In the genomic region with DNA sequence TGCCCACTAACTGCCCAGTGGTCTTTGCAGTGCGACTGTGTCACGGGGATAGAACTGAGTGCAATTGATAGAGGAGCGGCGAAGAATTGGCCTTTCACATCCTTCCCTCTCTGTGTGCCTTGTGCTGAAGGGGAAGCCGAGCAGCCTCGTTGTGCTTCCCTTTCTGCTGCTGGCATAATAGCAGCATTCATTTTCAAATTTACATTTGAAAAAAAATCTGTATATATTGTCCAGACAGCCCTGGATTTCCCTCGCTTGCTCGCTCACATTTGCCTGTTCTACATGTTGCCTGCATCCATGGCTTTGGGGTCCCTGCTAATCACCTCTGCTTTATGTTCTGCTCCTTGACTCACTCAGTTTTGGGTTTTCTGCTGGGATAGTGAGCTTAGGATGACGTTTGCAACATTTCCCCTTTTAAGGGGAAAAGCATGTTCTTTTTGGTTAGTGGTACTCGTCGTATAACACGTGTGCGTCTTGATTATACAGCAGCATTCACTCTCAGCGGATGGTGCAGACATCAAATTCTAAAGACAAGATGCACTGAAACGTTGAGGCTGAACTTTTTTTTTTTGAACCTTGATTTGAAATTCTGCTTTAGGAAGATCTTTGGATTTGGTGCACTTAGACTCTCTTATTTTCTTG, we compare ENCODE assay signal across 23 mouse cellular contexts. TPM values are rescaled to one million over a fixed set of nuclear protein-coding genes. Genes with fewer than 3 reads are reported as not detected.
"Had no signal": no experiment of that assay in that cellular context is flagged by ENCODE, and none has a peak within 500 bp of the region (broad histone marks: within the 10 kb centered on the region; RNA-seq: fewer than 3 reads in every experiment).

No protein-coding gene starts in this region.

- H3K27me3 ChIP-seq: limb, embryonic 12.5 days; liver, embryonic 13.5 days; lung, embryonic 15.5 days; megakaryocyte, embryonic 14.5 days; stomach, embryonic 15.5 days had no signal

- H3K9ac ChIP-seq: limb, embryonic 12.5 days; liver, embryonic 13.5 days; liver, postnatal 0 days; lung, embryonic 15.5 days; stomach, embryonic 15.5 days had no signal

- H3K4me2 ChIP-seq: limb, embryonic 12.5 days; liver, embryonic 13.5 days; lung, embryonic 15.5 days; stomach, embryonic 15.5 days had no signal

- H3K4me3 ChIP-seq: limb, embryonic 12.5 days; liver, embryonic 13.5 days; lung, embryonic 15.5 days; megakaryocyte, embryonic 14.5 days; stomach, embryonic 15.5 days had no signal

- DNase-seq: kidney, adult 18-20 months; kidney, postnatal 14 days; layer of hippocampus, postnatal 36 days; liver; liver, embryonic 13.5 days; liver, postnatal 0 days; lung, postnatal 14 days; right cerebral cortex, postnatal 25 days; thymus, adult 2 months; thymus, postnatal 25 days had no signal

- H3K27ac ChIP-seq: limb, embryonic 12.5 days; liver, embryonic 13.5 days; lung, embryonic 15.5 days; macrophage; stomach, embryonic 15.5 days had no signal

- H3K36me3 ChIP-seq: limb, embryonic 12.5 days; liver, embryonic 13.5 days; lung, embryonic 15.5 days; stomach, embryonic 15.5 days had no signal

- H3K4me1 ChIP-seq: limb, embryonic 12.5 days; liver, embryonic 13.5 days; lung, embryonic 15.5 days; megakaryocyte, embryonic 14.5 days; stomach, embryonic 15.5 days had no signal

- ATAC-seq: liver, postnatal 0 days had no signal

- H3K9me3 ChIP-seq: limb, embryonic 12.5 days; liver, embryonic 13.5 days; lung, embryonic 15.5 days; stomach, embryonic 15.5 days had no signal

RNA-seq across cellular contexts. Expression of a gene that starts 47.4 kb away (rescaled TPM):
- total RNA-seq: layer of hippocampus, postnatal 36 days; left cerebral cortex, adult 8-10 months; left cerebral cortex, postnatal 25 days; midbrain, postnatal 0 days had no signal
- polyA plus RNA-seq: kidney, embryonic 14.5 days; large intestine, adult 2 months; limb, embryonic 12.5 days; liver, embryonic 13.5 days; liver, postnatal 0 days; lung, embryonic 15.5 days; macrophage; midbrain, postnatal 0 days; neural tube, embryonic 14.5 days; stomach, embryonic 15.5 days; testis, adult 2 months; thymus, adult 2 months; urinary bladder, adult 2 months had no signal
